Mouse (Mus musculus) ZHBTc4 (cell line): ENCODE results near the gene Spsb2.
A peak's percentile ranks its signal among the peaks of the same experiment; 100 is the strongest.

ENCODE experiments used
- DNase-seq: peaks from one replicate; pipeline ENCODE4 v3.0.0-alpha.2; 2011; ENCODE audit warnings: low read depth, low spot score

Gene Spsb2

DNA sequence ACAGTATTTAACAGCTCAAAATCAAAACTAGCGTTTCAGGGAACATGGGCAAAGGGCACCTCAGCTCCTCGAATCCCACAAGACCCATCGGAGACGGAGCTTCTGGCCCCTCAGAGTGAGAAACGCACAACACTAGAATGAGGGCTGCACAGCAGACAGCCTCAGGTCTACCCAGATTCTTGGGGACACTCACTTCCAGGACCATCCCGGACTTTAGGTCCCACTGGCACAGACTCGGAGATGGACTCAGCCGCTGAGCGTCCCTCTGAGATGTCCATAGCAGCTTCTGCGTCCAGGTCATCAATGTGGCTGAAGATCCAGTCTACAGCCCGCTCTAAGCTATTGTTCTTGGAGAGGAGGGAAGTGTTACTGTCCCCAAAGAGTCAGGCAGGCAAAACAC lies 8.7 kb downstream of the Spsb2 start:
- no peak for DNase-seq

DNA sequence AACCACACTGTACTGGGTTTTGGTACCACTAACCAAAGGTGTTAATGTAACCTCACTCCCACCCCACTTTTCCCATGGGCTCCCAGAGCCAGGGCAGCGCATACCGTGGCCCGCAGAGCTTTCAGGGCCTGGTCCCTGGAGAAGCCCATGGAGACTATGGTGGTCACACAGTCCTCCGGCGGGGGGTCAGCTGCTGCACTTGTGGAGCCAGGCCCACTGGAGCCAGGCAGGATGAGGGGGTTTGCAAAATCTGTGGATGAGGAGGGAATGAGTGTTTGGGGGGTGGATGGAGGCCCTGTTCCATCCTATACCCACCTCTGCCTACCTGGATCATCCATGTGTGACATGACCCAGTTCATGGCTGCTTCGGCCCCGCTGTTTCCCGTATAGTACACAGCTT lies 9.1 kb downstream of the Spsb2 start:
- no peak for DNase-seq

DNA sequence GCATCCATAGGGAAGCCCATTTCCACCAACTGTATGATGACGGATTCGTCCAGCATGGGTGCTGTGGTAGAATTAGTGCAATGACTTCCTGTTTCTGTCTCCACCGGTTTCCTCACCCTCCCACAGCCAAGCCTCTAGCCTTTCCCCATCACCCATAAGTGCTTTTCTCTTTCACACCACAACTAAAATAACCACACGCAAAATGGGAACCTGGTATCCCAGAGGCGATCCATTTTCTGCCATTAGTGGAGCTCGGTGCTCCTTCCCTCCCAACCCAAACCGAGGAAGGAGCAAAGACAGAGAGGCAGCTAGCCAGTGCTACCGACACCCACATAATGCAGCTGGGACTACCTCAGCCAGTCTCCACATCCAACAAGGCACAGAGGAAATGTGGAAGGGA lies 9.5 kb downstream of the Spsb2 start:
- DNase-seq = no peak

DNA sequence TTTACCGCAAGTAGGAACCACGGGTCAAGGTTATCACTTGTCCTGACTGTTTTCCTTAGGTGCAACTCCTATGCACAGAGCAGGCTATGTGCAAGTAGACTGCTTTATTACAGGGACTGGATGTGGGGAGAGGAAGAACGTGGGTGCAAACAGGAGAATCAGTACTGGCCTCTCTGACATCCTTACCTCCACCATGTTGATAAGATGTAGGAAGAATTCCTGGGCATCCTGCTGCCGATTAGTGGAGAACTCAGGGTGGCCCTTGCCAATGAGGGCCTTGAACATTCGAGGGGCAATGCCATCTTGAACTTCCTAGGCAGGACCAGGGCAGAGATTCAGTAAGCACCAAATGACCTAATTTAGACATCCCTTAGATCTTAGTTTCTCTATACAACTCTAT lies 12.4 kb downstream of the Spsb2 start:
- DNase-seq = no peak

DNA sequence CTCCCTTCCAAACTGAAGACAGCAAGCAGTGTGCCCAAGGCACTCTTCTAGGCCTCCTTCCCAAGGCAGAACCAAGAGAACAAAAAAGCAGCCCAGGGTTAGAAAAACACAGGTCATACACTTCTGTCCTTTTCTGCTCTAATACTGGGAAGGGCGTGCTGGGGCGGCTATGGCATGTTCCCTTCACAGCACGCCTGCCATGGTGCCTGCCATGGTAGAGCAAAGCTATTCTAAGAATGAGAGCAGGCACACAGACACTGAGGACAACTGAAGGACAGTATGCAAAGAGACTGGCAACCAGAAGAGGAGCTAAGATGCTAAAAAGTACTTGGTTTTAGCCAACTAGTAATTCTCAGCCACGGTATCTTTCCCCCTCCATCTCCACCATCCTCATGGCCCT lies 13.6 kb downstream of the Spsb2 start:
- no peak for DNase-seq

DNA sequence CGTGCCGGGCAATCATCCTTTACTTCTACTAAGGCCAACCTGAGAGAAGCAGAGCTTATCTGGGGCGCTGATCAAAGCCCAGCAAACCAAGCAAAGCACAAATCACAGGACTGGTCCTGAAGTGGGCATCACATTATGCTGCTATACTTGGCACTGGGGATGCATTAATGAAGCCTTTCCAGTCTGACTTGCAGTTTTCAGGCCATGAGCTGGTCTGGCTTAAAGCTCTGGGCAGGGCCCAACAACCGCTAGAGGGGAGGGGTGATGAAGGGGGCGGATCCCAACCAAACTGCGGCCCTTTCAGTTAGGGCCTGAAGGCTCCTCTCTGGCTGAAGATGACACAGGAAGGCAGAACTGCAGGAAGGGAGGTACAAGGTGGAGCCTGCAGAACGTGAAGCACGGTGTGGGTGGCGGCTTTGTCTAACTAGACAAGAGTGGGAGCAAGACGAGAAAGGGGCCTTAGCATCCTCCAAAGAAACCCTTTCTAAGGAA lies 19.7 kb downstream of the Spsb2 start:
- DNase-seq = peak; percentile 90

DNA sequence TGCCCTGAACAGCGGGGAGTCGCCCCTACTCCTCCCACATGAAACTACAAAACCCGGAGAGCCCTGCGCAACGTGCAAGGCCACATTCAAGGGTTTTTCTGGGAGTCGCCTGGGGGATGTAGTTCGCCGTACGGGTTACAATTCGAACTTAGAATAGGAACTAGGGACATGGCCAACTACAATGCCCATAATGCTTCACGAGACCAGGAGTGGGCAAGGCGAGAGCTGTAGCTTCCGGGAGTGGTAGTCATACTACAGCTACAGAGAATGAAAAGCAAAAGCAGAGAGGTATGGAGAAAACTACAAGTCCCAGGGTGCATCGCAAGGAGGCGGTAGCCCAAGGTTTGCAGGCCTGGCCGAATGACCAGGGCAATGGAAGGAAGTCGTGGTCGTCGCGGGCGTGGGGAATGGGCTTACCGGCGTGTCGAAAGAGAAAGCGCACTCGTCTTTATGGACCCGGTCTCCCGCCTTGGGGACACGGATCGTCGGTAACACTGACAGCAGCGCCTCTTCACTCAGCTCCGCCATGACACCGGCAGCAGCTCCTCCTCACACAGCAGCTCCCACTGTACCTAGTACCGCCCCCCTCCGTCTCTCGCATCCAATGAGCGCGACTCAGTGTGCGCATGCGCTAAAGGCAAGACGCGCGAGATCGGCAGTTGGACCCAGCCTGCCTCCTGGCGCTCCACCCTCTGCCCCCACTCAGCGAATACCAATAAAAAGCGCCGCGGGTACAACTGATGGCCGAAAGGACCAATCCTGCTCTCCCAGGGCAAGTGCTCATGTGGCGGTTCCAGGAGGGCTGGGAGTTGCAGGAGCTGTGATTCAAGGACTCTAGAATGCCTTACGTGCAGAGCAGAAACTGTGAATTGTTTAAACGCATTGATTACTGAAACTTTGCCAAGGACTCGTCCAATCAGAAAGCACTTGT lies 20.7 kb downstream of the Spsb2 start, which contains the start of the genes Usp5 and Cdca3:
TSS of gene Usp5 (minus strand) at position 617 of the 931 bp plus-strand sequence.
TSS of gene Cdca3 (plus strand) at position 680 of the 931 bp plus-strand sequence.
- DNase-seq = peak; percentile 100

DNA sequence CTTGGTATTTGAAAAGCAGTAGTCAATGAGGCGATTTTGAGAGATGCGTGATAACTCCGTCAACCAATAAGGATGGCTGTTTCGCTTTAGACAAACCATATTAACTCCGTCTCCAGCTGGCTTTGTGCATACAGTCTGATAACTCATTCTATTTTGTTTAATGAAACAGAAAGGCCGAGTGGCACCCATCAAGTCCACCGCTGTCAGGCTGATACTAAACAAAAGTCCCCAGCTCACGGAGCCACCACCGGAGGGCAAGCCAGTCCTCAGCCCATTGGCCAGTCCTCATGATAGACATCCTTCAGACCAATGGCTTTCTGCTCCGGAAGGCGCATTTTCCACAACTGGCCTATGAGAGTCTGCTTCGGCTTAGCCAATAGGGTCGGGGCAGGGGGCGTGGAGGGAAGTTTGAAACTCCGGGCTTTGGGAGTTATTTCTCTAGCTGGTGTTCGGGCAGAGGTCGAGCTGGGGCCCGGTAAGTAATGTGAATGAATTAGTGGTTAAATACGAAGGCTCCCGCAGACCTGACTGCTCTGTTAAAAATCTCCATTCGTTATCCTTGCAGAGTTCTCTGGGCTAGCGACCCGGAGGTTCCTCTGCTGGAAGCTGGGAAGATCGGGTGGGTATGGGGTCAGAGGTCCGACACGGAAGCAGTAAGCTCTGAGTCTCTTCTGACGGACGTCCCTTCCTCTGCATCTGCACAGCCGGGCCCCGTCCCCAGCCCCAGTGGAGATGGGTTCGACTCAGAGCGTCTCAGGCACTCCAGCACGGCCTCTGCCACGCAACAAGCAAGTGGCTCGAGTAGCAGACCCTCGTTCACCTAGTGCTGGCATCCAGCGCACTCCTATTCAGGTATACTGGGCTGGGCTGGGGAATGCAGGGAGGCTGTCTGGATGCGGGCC lies 21.6 kb downstream of the Spsb2 start:
- peak; percentile 98 for DNase-seq

DNA sequence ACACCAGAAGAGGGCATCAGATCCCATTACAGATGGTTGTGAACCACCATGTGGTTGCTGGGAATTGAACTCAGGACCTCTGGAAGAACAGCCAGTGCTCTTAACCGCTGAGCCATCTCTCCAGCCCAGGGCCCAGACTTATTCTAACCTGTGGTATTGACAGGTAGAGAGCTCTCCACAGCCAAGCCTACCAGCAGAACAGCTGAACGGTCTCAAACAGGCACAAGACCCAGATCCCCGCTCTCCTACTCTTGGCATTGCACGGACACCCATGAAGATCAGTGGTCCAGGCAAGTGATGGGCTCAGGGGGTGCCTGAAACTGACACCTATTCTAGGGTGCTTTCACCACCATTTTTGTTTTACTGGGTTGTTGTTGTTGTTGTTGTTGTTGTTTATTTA lies 22.7 kb downstream of the Spsb2 start:
- DNase-seq = peak; percentile 46

DNA sequence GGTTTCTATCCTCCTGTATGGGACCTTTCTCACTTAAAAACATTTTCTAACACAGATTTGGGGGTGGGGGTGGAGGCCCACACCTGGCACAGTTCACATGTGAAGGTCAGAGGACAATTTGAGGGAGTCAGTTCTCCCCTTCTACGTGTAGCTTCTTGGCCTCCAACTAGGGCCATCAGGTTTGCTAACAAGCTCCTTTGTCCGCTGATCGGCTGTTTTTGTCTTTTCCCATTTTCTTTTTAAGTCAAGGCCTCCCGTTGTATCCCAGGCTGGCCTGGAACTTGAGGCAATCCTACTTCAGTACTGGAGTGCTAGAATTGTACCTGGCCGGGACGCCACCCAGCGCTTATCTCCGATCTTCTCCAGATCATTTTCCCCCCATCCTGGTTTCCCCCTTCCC lies 23.2 kb downstream of the Spsb2 start:
- peak; percentile 87 for DNase-seq

DNA sequence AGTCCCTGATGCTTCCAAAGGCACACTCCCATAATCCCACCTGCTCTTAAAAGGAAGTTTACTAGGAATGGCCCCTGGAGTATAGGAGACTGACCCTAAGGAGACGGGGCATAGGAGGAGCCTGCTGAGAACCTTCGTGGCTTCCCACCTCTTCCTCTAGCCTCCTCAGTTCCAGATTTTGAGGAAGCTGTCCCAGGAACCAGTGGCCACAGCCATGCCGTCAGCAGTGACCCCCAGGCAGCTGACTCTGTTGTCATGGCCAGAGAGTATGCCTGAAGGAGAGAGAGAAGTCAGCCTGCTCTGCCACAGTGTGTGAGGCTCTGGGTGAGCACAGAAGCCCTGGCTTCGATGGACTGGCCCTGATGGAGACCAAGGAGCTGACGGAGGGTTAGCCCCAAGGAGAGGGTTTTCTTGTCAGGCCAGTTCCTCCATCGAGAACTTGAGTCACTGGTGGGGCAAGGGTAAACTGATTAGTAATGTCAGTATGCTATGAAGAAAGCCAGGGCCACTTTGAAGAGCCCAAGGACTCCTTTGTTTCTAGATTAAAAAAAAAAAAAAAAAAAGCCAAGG lies 26.1 kb downstream of the Spsb2 start:
- DNase-seq = no peak

DNA sequence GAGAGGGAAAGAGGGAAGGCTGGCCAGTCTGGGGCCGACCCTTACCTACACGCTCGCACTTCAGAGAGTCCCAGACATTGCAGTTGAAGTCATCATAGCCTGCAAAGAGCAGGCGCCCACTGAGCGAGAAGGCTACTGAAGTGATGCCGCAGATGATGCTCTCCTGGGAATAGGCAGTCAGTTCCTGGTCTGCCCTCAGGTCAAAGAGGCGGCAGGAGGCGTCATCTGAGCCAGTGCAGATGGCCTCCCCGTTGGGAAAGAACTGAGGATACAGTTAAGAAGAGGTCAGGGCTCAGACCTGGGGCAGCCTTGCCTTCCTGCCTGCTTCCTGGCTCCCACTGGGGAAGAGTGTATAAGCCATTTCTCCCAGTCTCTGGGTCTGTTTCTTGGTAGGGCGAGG lies 27.1 kb downstream of the Spsb2 start:
- no peak for DNase-seq

DNA sequence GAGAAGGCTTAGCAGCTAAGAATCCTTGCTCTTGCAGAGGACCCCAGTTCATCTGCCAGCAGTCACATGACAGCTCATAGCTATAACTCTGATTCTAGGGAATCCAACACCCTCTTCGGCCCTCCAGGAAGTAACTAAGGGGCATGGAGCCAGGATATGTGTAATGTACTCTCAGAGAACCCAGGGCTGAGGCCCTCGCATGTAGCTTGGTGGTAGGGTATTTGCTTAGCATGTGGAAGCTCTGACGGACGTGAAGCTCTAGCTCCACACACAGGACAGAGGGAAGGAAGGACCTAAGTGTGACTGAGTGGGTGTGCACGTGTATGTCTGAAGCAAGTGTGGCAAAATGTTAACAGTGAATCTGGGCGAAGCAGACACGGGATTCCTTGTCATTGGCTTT lies 27.9 kb downstream of the Spsb2 start:
- DNase-seq = no peak

DNA sequence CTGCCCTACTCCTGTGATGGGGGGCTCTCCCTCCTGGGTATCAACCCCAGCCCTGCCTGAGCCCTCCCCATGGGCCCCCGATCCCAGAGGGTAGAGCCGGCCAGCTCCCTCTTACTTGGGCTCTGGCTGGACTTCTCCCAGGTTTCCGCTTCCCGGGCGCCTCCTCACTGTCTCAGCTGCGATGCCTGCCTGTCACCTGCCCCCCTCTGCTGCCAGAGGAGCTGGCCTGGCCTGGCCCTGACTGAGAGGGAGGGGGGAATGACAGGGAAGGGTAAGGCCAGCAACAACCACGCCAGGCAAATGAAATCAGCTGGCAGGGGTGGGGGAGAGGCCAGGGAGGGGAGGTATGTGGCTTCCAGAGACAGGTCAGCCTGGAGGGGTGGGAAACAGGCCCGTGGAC lies 31.3 kb downstream of the Spsb2 start:
- DNase-seq = no peak

DNA sequence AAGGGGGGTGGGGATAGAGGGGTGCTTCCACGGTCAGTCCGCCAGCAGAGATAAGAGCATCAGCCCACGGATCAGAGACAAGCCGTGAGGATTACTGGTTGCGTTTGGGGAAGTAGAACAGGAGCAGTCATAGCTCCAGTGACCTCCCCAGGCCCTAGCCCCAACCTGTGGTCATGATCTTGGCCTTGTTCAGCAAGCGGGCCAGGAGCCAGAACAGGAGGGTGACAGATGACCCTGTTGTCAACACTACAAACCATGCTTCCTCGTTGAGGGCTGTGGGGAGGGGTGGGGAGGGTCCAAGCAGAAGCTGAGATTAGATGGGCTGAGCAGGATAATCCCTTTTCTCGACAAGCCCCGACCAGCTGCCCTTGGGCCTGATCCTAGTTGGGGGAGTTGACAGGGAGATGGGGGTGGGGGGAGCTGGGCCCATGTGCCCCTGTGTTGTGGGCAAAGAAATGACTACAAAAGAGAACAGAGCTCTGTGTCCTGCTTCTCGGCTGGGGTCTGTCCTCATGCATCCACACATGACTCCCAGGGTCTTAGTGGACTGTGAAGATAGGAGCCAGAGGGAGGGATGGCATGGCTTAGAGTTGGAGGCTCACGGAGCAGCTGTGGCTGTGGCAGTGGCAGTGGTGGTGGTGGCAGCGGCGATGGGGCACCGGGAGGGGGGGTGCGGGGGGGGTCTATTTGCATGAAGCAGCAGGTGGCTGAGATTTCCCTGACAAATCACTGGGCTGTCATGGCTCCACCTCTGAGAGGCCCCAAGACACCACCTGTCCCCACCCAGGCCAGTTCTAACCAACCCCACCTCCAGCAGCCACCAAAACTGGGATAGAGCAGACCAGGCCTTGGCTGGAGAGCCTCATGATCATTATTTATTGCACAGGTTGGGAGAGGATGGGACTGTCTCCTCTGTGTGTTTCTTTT lies 32.0 kb downstream of the Spsb2 start, which contains the start of gene Gnb3:
TSS of gene Gnb3 (minus strand) at position 35 of the 927 bp plus-strand sequence.
- DNase-seq = no peak

DNA sequence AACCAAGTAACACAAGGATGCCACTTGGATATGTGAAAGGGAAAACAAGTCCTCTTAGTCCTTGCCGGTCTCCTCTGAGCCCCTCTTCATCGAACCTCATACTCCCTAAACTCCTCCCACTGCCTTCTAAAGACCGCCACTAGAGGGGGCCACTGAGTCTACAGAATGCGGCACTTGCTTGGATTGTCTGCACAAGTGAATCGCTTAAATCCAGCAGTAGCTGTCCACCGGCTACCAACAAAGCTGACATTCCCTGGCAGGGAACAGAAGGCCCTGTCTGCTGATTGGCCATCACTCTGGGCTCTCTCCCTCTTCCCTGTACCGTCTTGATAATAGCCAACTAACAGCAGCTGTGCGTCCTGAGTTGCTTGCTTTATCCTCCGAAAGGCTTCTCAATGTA lies 38.8 kb downstream of the Spsb2 start:
- DNase-seq = peak; percentile 96

DNA sequence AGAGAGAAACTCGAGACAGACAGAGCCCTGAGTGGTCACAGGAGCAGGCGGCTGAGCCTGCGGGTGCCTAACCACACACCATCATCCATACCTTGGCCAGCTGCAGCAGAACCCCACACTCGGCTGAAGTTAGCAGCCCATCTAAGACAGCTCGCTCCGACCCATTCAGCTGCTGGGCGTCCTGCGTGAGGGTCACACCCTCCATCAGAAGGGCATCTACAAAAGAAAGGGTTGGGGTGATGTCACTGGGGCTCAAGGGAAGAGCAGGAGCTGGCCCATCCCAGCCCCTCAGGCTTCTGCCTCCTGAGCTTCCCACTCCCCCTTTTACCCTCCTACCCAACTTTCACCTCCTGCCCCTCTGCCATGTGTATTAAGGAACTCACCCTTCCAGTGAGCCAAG lies 42.1 kb downstream of the Spsb2 start:
- DNase-seq = peak; percentile 84

DNA sequence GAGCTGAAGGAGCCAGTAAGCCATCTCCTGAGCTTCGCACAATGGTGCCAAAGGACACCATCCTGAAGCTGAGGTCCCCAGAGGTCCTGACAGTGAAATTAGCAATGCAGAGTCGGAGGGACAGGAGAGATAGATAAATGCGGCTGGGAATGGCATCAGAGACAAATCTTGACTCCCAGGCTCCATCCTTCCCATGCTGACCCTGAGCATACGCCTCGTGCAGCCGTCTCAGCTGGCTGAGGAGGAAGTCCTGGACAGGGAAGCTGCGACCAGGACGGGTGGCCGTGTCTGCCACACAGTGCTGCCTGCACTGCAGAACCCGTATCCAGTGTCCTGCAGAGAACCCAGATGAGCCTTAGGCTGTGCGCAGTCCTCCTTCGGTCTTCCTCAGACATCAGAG lies 46.2 kb downstream of the Spsb2 start:
- DNase-seq = no peak

DNA sequence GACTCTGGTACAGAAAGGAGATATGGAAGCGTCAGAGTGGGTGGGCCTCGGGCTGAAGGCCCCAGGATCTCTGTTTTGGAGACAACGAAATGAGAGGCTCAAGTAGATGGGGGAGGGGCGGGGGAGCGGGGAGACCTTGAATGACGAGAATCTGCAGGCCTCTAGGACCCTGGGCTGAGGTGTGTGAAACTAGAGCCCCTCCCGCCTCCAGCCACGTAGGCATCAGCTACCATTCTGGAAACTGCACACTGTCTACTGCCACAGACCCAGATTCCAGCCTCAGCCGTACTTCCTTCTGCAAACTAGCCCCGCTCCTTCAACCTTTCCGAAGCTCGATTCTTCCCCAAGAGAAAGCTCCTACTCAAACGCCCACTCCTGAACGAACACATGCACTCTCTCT lies 47.9 kb downstream of the Spsb2 start:
- DNase-seq = peak; percentile 22
